Mouse (Mus musculus): ENCODE results near the gene Bri3. TPM values are rescaled to one million over a fixed set of nuclear protein-coding genes. Genes with fewer than 3 reads are reported as not detected.
A peak's percentile ranks its signal among the peaks of the same experiment; 100 is the strongest.
"Not testable (repeated sequence)": the region's sequence is repeated elsewhere in the genome, so short reads cannot be mapped to it uniquely, and the experiment has no call there.

Bri3 gene
- polyA plus RNA-seq, 1 experiment from 2014 or later = 80.7 TPM

GRCm38 (mm10) chr5:144352250-144353047, 108.2 kb downstream of the Bri3 start:
- Histone ChIP-seq H3K4me2 (ENCODE audit: low read length) (no peak overlapping the region), H3K4me3 (ENCODE audit: low read length) (no peak overlapping the region), H3K36me3 (ENCODE audit: control insufficient read depth, insufficient read depth, low read length) (no peaks in the 10 kb centered on the region), H3K27me3 (replicated peaks; ENCODE audit: control insufficient read depth, insufficient read depth, low read length) (peaks cover 2% of the 10 kb centered on the region), H3K4me1 (ENCODE audit: control insufficient read depth, insufficient read depth, low read depth, low read length) (peaks cover 4% of the 10 kb centered on the region), H3K9ac (ENCODE audit: low read depth, low read length) (no peak overlapping the region), H3K27ac (ENCODE audit: low read depth, low read length) (no peak overlapping the region), H3K9me3 (ENCODE audit: control insufficient read depth, low read length) (no peaks in the 10 kb centered on the region)
- no peak for ATAC-seq
- 88% methylated on average over 9 of the region's 9 CpGs for WGBS

- Histone ChIP-seq H3K9ac (ENCODE audit: low read depth, low read length) (no peak overlapping the region; the same call in 1 of the 2 replicates), H3K9me3 (ENCODE audit: control insufficient read depth, low read length) (no peaks in the 10 kb centered on the region), H3K4me2 (ENCODE audit: low read length) (peak overlapping the region; percentile 98), H3K36me3 (ENCODE audit: control insufficient read depth, insufficient read depth, low read length) (no peaks in the 10 kb centered on the region), H3K4me3 (ENCODE audit: low read length) (peak overlapping the region; percentile 60), H3K27ac (ENCODE audit: low read depth, low read length) (no peak overlapping the region), H3K27me3 (replicated peaks; ENCODE audit: control insufficient read depth, insufficient read depth, low read length) (peaks cover 16% of the 10 kb centered on the region), H3K4me1 (ENCODE audit: control insufficient read depth, insufficient read depth, low read depth, low read length) (peaks cover 13% of the 10 kb centered on the region)
- WGBS = 11% methylated on average over 17 of the region's 17 CpGs
- no peak for ATAC-seq
Measured at GRCm38 (mm10) chr5:144356776-144357455, 112.7 kb downstream of the Bri3 start.

GRCm38 (mm10) chr5:144357551-144357880, 113.3 kb downstream of the Bri3 start:
- peaks cover 16% of the 10 kb centered on the region for H3K27me3 ChIP-seq (replicated peaks; ENCODE audit: control insufficient read depth, insufficient read depth, low read length)
- peak overlapping the region; percentile 60 for H3K4me3 ChIP-seq (ENCODE audit: low read length)
- H3K9me3 ChIP-seq (ENCODE audit: control insufficient read depth, low read length) = no peaks in the 10 kb centered on the region
- H3K4me1 ChIP-seq (ENCODE audit: control insufficient read depth, insufficient read depth, low read depth, low read length) = peaks cover 13% of the 10 kb centered on the region
- WGBS = under 1% methylated on average over 27 of the region's 27 CpGs
- peak overlapping the region; percentile 55 for H3K9ac ChIP-seq (ENCODE audit: low read depth, low read length)
- ATAC-seq = peak; percentile 60
- no peak overlapping the region for H3K27ac ChIP-seq (ENCODE audit: low read depth, low read length)
- no peaks in the 10 kb centered on the region for H3K36me3 ChIP-seq (ENCODE audit: control insufficient read depth, insufficient read depth, low read length)
- H3K4me2 ChIP-seq (ENCODE audit: low read length) = peak overlapping the region; percentile 98

- WGBS = under 1% methylated on average over 59 of the region's 60 CpGs
- H3K4me3 ChIP-seq (ENCODE audit: low read length) = peak within 1 kb of the TSS; percentile 60
- peak within 1 kb of the TSS; percentile 55 for H3K9ac ChIP-seq (ENCODE audit: low read depth, low read length)
- peak within 1 kb of the TSS; percentile 98 for H3K4me2 ChIP-seq (ENCODE audit: low read length)
- no peaks in the 10 kb centered on the region for H3K9me3 ChIP-seq (ENCODE audit: control insufficient read depth, low read length)
- no peak within 1 kb of the TSS for H3K27ac ChIP-seq (ENCODE audit: low read depth, low read length)
- H3K27me3 ChIP-seq (replicated peaks; ENCODE audit: control insufficient read depth, insufficient read depth, low read length) = peaks cover 16% of the 10 kb centered on the region
- peak; percentile 93 for ATAC-seq
- no peaks in the 10 kb centered on the region for H3K36me3 ChIP-seq (ENCODE audit: control insufficient read depth, insufficient read depth, low read length)
- peaks cover 13% of the 10 kb centered on the region for H3K4me1 ChIP-seq (ENCODE audit: control insufficient read depth, insufficient read depth, low read depth, low read length)
Measured at GRCm38 (mm10) chr5:144357881-144358591, 113.8 kb downstream of the Bri3 start, which contains the start of gene Baiap2l1. Baiap2l1 (minus strand) TSS chr5:144358112.

DNA sequence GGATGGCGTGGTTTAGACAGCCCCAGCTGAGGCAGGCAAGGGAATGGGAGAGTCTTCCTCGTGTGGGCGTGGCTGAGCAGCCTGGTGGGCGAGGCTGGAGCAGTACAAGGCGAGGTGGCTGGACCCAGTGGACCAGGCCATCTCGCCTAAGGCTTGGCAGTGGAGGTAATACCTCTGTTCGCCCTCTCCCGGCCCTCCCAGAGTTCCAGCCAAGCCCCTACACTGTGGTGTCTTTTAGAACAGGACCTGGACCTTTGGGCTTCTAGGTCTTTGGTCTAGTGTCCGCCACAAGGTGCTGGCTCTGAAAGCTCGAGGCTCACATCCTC, 114.3 kb downstream of the Bri3 start:
- Histone ChIP-seq H3K4me2 (ENCODE audit: low read length) (peak overlapping the region; percentile 98), H3K27me3 (replicated peaks; ENCODE audit: control insufficient read depth, insufficient read depth, low read length) (peaks cover 16% of the 10 kb centered on the region), H3K4me3 (ENCODE audit: low read length) (peak overlapping the region; percentile 60), H3K9ac (ENCODE audit: low read depth, low read length) (peak overlapping the region; percentile 55), H3K36me3 (ENCODE audit: control insufficient read depth, insufficient read depth, low read length) (no peaks in the 10 kb centered on the region), H3K4me1 (ENCODE audit: control insufficient read depth, insufficient read depth, low read depth, low read length) (peaks cover 13% of the 10 kb centered on the region), H3K9me3 (ENCODE audit: control insufficient read depth, low read length) (no peaks in the 10 kb centered on the region), H3K27ac (ENCODE audit: low read depth, low read length) (no peak overlapping the region)
- no peak for ATAC-seq
- WGBS = 19% methylated on average over 6 of the region's 10 CpGs

GRCm38 (mm10) chr5:144359886-144360285, 115.6 kb downstream of the Bri3 start:
- H3K9me3 ChIP-seq (ENCODE audit: control insufficient read depth, low read length) = no peaks in the 10 kb centered on the region
- WGBS = 86% methylated on average over 6 of the region's 6 CpGs
- no peak overlapping the region for H3K9ac ChIP-seq (ENCODE audit: low read depth, low read length)
- H3K36me3 ChIP-seq (ENCODE audit: control insufficient read depth, insufficient read depth, low read length) = no peaks in the 10 kb centered on the region
- no peak overlapping the region for H3K4me2 ChIP-seq (ENCODE audit: low read length)
- H3K4me3 ChIP-seq (ENCODE audit: low read length) = no peak overlapping the region
- H3K27me3 ChIP-seq (replicated peaks; ENCODE audit: control insufficient read depth, insufficient read depth, low read length) = peaks cover 16% of the 10 kb centered on the region
- H3K4me1 ChIP-seq (ENCODE audit: control insufficient read depth, insufficient read depth, low read depth, low read length) = peaks cover 13% of the 10 kb centered on the region
- H3K27ac ChIP-seq (ENCODE audit: low read depth, low read length) = no peak overlapping the region
- ATAC-seq = no peak

DNA sequence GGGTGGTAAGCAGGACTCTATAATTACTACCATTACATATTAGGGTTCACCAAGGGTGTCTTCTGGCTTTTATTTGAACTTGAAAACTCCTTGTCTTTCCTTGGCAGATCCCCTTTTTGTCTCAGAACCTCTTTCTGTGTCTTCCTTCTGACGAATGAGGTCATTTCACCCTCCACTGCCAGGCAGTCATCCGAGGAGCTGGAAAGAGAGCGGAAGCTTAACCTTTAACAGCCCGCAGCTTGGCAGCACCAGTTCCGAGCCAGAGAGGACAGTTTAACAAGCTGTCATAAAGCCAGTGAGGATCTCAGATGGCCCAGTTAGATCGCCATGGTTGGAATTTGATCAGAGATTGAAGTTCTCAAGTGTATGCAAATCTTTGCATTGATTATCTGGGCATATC, 116.1 kb downstream of the Bri3 start:
- Histone ChIP-seq H3K4me3 (ENCODE audit: low read length) (no peak overlapping the region), H3K4me2 (ENCODE audit: low read length) (no peak overlapping the region), H3K4me1 (ENCODE audit: control insufficient read depth, insufficient read depth, low read depth, low read length) (peaks cover 13% of the 10 kb centered on the region), H3K9me3 (ENCODE audit: control insufficient read depth, low read length) (no peaks in the 10 kb centered on the region), H3K27me3 (replicated peaks; ENCODE audit: control insufficient read depth, insufficient read depth, low read length) (peaks cover 16% of the 10 kb centered on the region), H3K9ac (ENCODE audit: low read depth, low read length) (no peak overlapping the region), H3K36me3 (ENCODE audit: control insufficient read depth, insufficient read depth, low read length) (no peaks in the 10 kb centered on the region), H3K27ac (ENCODE audit: low read depth, low read length) (no peak overlapping the region)
- no peak for ATAC-seq
- 47% methylated on average over 6 of the region's 6 CpGs for WGBS

DNA sequence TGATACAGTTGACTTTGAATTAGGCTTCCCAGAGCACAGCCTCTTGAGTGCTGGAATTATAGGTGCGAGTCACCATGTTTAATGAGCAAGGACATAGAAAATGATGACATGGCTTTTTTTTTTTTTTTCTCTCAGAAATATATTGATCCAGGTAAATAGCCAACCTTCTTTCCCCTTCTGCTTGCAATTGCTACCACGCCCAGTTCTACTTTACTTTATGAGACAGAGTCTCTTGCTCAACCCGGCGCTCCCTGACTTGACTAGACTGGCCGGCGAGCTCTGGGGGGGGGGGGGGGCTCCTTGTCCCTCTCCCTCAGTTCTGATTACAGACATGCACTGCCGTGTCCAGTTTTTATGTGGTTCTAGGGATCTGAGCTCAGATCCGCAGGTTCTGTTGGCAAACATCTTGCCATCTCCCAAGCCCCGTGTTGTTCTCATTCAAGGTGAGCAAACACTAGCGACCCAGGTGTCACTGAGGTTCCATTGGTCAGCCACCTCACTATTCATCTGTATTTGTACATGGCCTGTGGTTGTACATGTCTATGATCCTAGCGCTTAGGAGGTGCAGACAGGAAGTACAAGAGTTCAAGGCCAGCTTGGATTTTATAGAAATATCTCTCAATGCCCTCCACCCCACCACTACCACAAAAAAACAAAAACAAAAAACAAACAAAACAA, 120.6 kb downstream of the Bri3 start:
- no peak for ATAC-seq
- H3K4me3 ChIP-seq (ENCODE audit: low read length) = no peak overlapping the region
- no peaks in the 10 kb centered on the region for H3K9me3 ChIP-seq (ENCODE audit: control insufficient read depth, low read length)
- H3K4me2 ChIP-seq (ENCODE audit: low read length) = no peak overlapping the region
- H3K27ac ChIP-seq (ENCODE audit: low read depth, low read length) = no peak overlapping the region
- no peaks in the 10 kb centered on the region for H3K27me3 ChIP-seq (replicated peaks; ENCODE audit: control insufficient read depth, insufficient read depth, low read length)
- no peak overlapping the region for H3K9ac ChIP-seq (ENCODE audit: low read depth, low read length)
- WGBS = 89% methylated on average over 11 of the region's 11 CpGs
- H3K36me3 ChIP-seq (ENCODE audit: control insufficient read depth, insufficient read depth, low read length) = no peaks in the 10 kb centered on the region
- no peaks in the 10 kb centered on the region for H3K4me1 ChIP-seq (ENCODE audit: control insufficient read depth, insufficient read depth, low read depth, low read length)

DNA sequence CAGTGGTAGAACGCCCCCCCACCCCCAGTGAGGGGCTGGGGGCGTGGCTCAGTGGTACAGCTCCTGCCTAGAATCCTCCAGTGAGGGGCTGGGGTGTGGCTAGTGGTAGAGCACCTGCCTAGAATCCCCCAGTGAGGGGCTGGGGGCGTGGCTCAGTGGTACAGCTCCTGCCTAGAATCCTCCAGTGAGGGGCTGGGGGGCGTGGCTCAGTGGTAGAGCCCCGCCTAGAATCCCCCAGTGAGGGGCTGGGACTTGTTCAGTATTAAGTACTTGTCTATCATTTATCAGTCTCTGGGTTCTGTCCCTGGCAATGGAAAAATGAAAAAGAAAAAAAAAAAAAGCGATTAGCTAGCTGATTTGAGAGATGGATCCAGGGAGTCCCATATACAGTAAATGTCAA, 122.3 kb downstream of the Bri3 start:
- not testable (repeated sequence) for ATAC-seq

More for the DNA sequence above, 122.3 kb downstream of the Bri3 start:
- 79% methylated on average over 6 of the region's 6 CpGs for WGBS
- not testable (repeated sequence) for H3K4me3 ChIP-seq (ENCODE audit: low read length); H3K27me3 ChIP-seq (replicated peaks; ENCODE audit: control insufficient read depth, insufficient read depth, low read length); H3K9me3 ChIP-seq (ENCODE audit: control insufficient read depth, low read length); H3K4me2 ChIP-seq (ENCODE audit: low read length); H3K4me1 ChIP-seq (ENCODE audit: control insufficient read depth, insufficient read depth, low read depth, low read length); H3K36me3 ChIP-seq (ENCODE audit: control insufficient read depth, insufficient read depth, low read length); H3K27ac ChIP-seq (ENCODE audit: low read depth, low read length); H3K9ac ChIP-seq (ENCODE audit: low read depth, low read length)
